Mouse (Mus musculus): Measurements from ENCODE around the gene Gm20498.
"Not testable (repeated sequence)": the region's sequence is repeated elsewhere in the genome, so short reads cannot be mapped to it uniquely, and the experiment has no call there.

The Gm20498 gene

GRCm38 (mm10) chr12:81532316-81533028, at the start of gene Gm20498, which contains the start of gene Synj2bp:
TSS of gene Gm20498 (minus strand) at chr12:81532905.
TSS of gene Synj2bp (minus strand) at chr12:81532911.
- peak; percentile 79 for DNase-seq

- DNase-seq: no peak
These were observed 35.7 kb upstream of the Gm20498 start, which contains the start of gene Adam21 for GRCm38 (mm10) chr12:81568374-81568773. TSS of gene Adam21 (minus strand) at chr12:81568474.

GRCm38 (mm10) chr12:81567931-81568330, 35.2 kb upstream of the Gm20498 start:
- no peak for DNase-seq

GRCm38 (mm10) chr12:81564173-81564572, 31.5 kb upstream of the Gm20498 start:
- DNase-seq: no peak

- no peak for DNase-seq
These were observed 16.6 kb upstream of the Gm20498 start for GRCm38 (mm10) chr12:81549286-81549685.

GRCm38 (mm10) chr12:81547163-81547562, 14.5 kb upstream of the Gm20498 start:
- no peak for DNase-seq

- DNase-seq: no peak
These were observed 319 bp upstream of the Gm20498 start for GRCm38 (mm10) chr12:81533029-81533419.

GRCm38 (mm10) chr12:81530587-81530986, 2.1 kb downstream of the Gm20498 start:
- not testable (repeated sequence) for DNase-seq

GRCm38 (mm10) chr12:81496906-81497305, 35.8 kb downstream of the Gm20498 start:
- not testable (repeated sequence) for DNase-seq

- no peak for DNase-seq
These were observed 42.2 kb downstream of the Gm20498 start for GRCm38 (mm10) chr12:81490491-81490890.

GRCm38 (mm10) chr12:81485311-81485710, 47.4 kb downstream of the Gm20498 start:
- DNase-seq: no peak

GRCm38 (mm10) chr12:81484727-81485191, 47.9 kb downstream of the Gm20498 start, which contains the start of gene Cox16:
TSS of gene Cox16 (minus strand) at chr12:81485127.
- peak; percentile 79 for DNase-seq

GRCm38 (mm10) chr12:81484212-81484611, 48.5 kb downstream of the Gm20498 start:
- no peak for DNase-seq

- DNase-seq: peak; percentile 15
These were observed 49.0 kb downstream of the Gm20498 start for GRCm38 (mm10) chr12:81483656-81484055.

- not testable (repeated sequence) for DNase-seq
These were observed 73.7 kb downstream of the Gm20498 start for GRCm38 (mm10) chr12:81459051-81459450.

- DNase-seq: not testable (repeated sequence)
These were observed 93.7 kb downstream of the Gm20498 start for GRCm38 (mm10) chr12:81438985-81439384.

GRCm38 (mm10) chr12:81434778-81435177, 97.9 kb downstream of the Gm20498 start:
- not testable (repeated sequence) for DNase-seq

- no peak for DNase-seq
These were observed 110.9 kb downstream of the Gm20498 start, which contains the start of gene Adam4 for GRCm38 (mm10) chr12:81421846-81422245. TSS of gene Adam4 (minus strand) at chr12:81421946.

GRCm38 (mm10) chr12:81413211-81413610, 119.5 kb downstream of the Gm20498 start:
- DNase-seq: peak; percentile 21

GRCm38 (mm10) chr12:81408966-81409365, 123.7 kb downstream of the Gm20498 start:
- no peak for DNase-seq

- DNase-seq: peak; percentile 74
These were observed 130.5 kb downstream of the Gm20498 start for GRCm38 (mm10) chr12:81402187-81402586.

- DNase-seq: not testable (repeated sequence)
These were observed 153.3 kb downstream of the Gm20498 start, which contains the start of gene Gm4787 for GRCm38 (mm10) chr12:81379364-81379763. TSS of gene Gm4787 (minus strand) at chr12:81379464.

- DNase-seq: no peak
These were observed 198.9 kb downstream of the Gm20498 start for GRCm38 (mm10) chr12:81333841-81334240.

- peak; percentile 61 for DNase-seq
These were observed 199.8 kb downstream of the Gm20498 start, which contains the start of gene Slc8a3 for GRCm38 (mm10) chr12:81332875-81333421. TSS of gene Slc8a3 (minus strand) at chr12:81333180.

Measured in right cerebral cortex, postnatal 4 days (tissue).